Comparison of ENCODE assay signal across 9 mouse cellular contexts in genomic region chr14:31134015-31135000, GRCm38 (mm10). TPM values are rescaled to one million over a fixed set of nuclear protein-coding genes. Genes with fewer than 3 reads are reported as not detected.
DNase-seq lines count a peak whose midpoint lies in the region; ATAC-seq lines count a peak whose summit lies in the region.
"Had no signal": no experiment of that assay in that cellular context is flagged by ENCODE, and none has a peak within 500 bp of the region (broad histone marks: within the 10 kb centered on the region; RNA-seq: fewer than 3 reads in every experiment).

No protein-coding gene starts in this region.

- H3K9me3 ChIP-seq in hindbrain, embryonic 14.5 days (ENCODE audit: control insufficient read depth, low read length): no peaks in the 10 kb centered on the region
- no peaks in the 10 kb centered on the region for H3K9me3 ChIP-seq in hindbrain, embryonic 12.5 days (replicated peaks)
- no peaks in the 10 kb centered on the region for H3K9me3 ChIP-seq in midbrain, embryonic 10.5 days (replicated peaks)
- no peaks in the 10 kb centered on the region for H3K9me3 ChIP-seq in midbrain, embryonic 11.5 days (ENCODE audit: control insufficient read depth, low read length)
- no peaks in the 10 kb centered on the region for H3K9me3 ChIP-seq in forebrain, embryonic 11.5 days (ENCODE audit: control insufficient read depth, low read length)
- no peaks in the 10 kb centered on the region for H3K9me3 ChIP-seq in midbrain, embryonic 16.5 days (replicated peaks; ENCODE audit: control insufficient read depth, low read length, poor library complexity, severe bottlenecking)
- H3K9me3 ChIP-seq: midbrain, embryonic 12.5 days had no signal

- no peaks in the 10 kb centered on the region for H3K27me3 ChIP-seq in hindbrain, embryonic 14.5 days (ENCODE audit: control insufficient read depth, insufficient read depth, low read length)
- no peaks in the 10 kb centered on the region for H3K27me3 ChIP-seq in hindbrain, embryonic 12.5 days
- no peaks in the 10 kb centered on the region for H3K27me3 ChIP-seq in midbrain, embryonic 10.5 days (ENCODE audit: low read depth, poor library complexity, severe bottlenecking)
- H3K27me3 ChIP-seq in midbrain, embryonic 11.5 days (ENCODE audit: control insufficient read depth, insufficient read depth, low read length): no peaks in the 10 kb centered on the region
- no peaks in the 10 kb centered on the region for H3K27me3 ChIP-seq in forebrain, embryonic 11.5 days (ENCODE audit: control insufficient read depth, insufficient read depth, low read length)
- H3K27me3 ChIP-seq in midbrain, embryonic 16.5 days (ENCODE audit: control insufficient read depth, insufficient read depth, low read depth, low read length): no peaks in the 10 kb centered on the region
- H3K27me3 ChIP-seq: midbrain, embryonic 12.5 days had no signal

- WGBS in hindbrain, embryonic 14.5 days: 81% methylated on average over 25 of the region's 25 CpGs
- 93% methylated on average over 25 of the region's 25 CpGs for WGBS in hindbrain, embryonic 12.5 days
- WGBS in midbrain, embryonic 10.5 days: 91% methylated on average over 25 of the region's 25 CpGs
- WGBS in midbrain, embryonic 11.5 days: 95% methylated on average over 25 of the region's 25 CpGs
- 92% methylated on average over 25 of the region's 25 CpGs for WGBS in forebrain, embryonic 11.5 days
- WGBS in midbrain, embryonic 16.5 days: 83% methylated on average over 25 of the region's 25 CpGs

- H3K27ac ChIP-seq in hindbrain, embryonic 14.5 days: no peak overlapping the region
- no peak overlapping the region for H3K27ac ChIP-seq in hindbrain, embryonic 12.5 days
- H3K27ac ChIP-seq in midbrain, embryonic 10.5 days (replicated peaks): 0 out of 2 replicates have a peak overlapping the region, but pooled peaks have one; percentile 18
- no peak overlapping the region for H3K27ac ChIP-seq in midbrain, embryonic 11.5 days (ENCODE audit: low read depth, low read length)
- H3K27ac ChIP-seq in forebrain, embryonic 11.5 days (ENCODE audit: low read depth, low read length): no peak overlapping the region
- peak overlapping the region; percentile 17 for H3K27ac ChIP-seq in midbrain, embryonic 16.5 days (ENCODE audit: low read length)

- DNase-seq in hindbrain, embryonic 14.5 days (ENCODE audit: low spot score): peak; percentile 29
- no peak for DNase-seq in midbrain, embryonic 10.5 days (ENCODE audit: low spot score)
- no peak for DNase-seq in midbrain, embryonic 11.5 days (ENCODE audit: low spot score, missing footprints)
- peak; percentile 47 for DNase-seq in forebrain, embryonic 11.5 days (ENCODE audit: low spot score)
- DNase-seq in adrenal gland, postnatal 4 days (ENCODE audit: low spot score in 2 of 2): no peak

- H3K9ac ChIP-seq in hindbrain, embryonic 14.5 days: no peak overlapping the region
- no peak overlapping the region for H3K9ac ChIP-seq in hindbrain, embryonic 12.5 days
- no peak overlapping the region for H3K9ac ChIP-seq in midbrain, embryonic 11.5 days (ENCODE audit: low read length)
- H3K9ac ChIP-seq in forebrain, embryonic 11.5 days (ENCODE audit: low read length): no peak overlapping the region
- H3K9ac ChIP-seq in midbrain, embryonic 16.5 days (ENCODE audit: low read depth, low read length): no peak overlapping the region

- H3K4me3 ChIP-seq in hindbrain, embryonic 14.5 days (replicated peaks; ENCODE audit: low read length): no peak overlapping the region
- H3K4me3 ChIP-seq in hindbrain, embryonic 12.5 days: no peak overlapping the region
- no peak overlapping the region for H3K4me3 ChIP-seq in midbrain, embryonic 10.5 days
- H3K4me3 ChIP-seq in midbrain, embryonic 11.5 days (ENCODE audit: low read depth, low read length): no peak overlapping the region
- no peak overlapping the region for H3K4me3 ChIP-seq in forebrain, embryonic 11.5 days (ENCODE audit: low read depth, low read length)
- no peak overlapping the region for H3K4me3 ChIP-seq in midbrain, embryonic 16.5 days (ENCODE audit: low read depth, low read length)

- H3K4me2 ChIP-seq in hindbrain, embryonic 14.5 days (replicated peaks): no peak overlapping the region
- no peak overlapping the region for H3K4me2 ChIP-seq in hindbrain, embryonic 12.5 days (replicated peaks)
- no peak overlapping the region for H3K4me2 ChIP-seq in midbrain, embryonic 11.5 days
- no peak overlapping the region for H3K4me2 ChIP-seq in forebrain, embryonic 11.5 days (ENCODE audit: low read depth, low read length, severe bottlenecking)
- H3K4me2 ChIP-seq in midbrain, embryonic 16.5 days (ENCODE audit: low read length): no peak overlapping the region

- no peak for ATAC-seq in hindbrain, embryonic 14.5 days (ENCODE audit: low FRiP score)
- no peak for ATAC-seq in hindbrain, embryonic 12.5 days (ENCODE audit: low FRiP score)
- no peak for ATAC-seq in midbrain, embryonic 11.5 days (ENCODE audit: low FRiP score)
- no peak for ATAC-seq in forebrain, embryonic 11.5 days (replicated peaks; ENCODE audit: low FRiP score)
- no peak for ATAC-seq in midbrain, embryonic 16.5 days

- peaks cover 30% of the 10 kb centered on the region for H3K4me1 ChIP-seq in hindbrain, embryonic 14.5 days (replicated peaks; ENCODE audit: control insufficient read depth, insufficient read depth, low read length)
- H3K4me1 ChIP-seq in hindbrain, embryonic 12.5 days: peaks cover 38% of the 10 kb centered on the region
- peaks cover 44% of the 10 kb centered on the region for H3K4me1 ChIP-seq in midbrain, embryonic 10.5 days
- H3K4me1 ChIP-seq in midbrain, embryonic 11.5 days (ENCODE audit: control insufficient read depth, insufficient read depth, low read length): peaks cover 23% of the 10 kb centered on the region
- H3K4me1 ChIP-seq in forebrain, embryonic 11.5 days (replicated peaks; ENCODE audit: control insufficient read depth, insufficient read depth, low read length): peaks cover 21% of the 10 kb centered on the region
- peaks cover 30% of the 10 kb centered on the region for H3K4me1 ChIP-seq in midbrain, embryonic 16.5 days (ENCODE audit: control insufficient read depth, insufficient read depth, low read length)

- peaks cover 46% of the 10 kb centered on the region for H3K36me3 ChIP-seq in hindbrain, embryonic 14.5 days (replicated peaks; ENCODE audit: control insufficient read depth, insufficient read depth)
- peaks cover 49% of the 10 kb centered on the region for H3K36me3 ChIP-seq in hindbrain, embryonic 12.5 days
- H3K36me3 ChIP-seq in midbrain, embryonic 10.5 days: peaks cover 69% of the 10 kb centered on the region
- H3K36me3 ChIP-seq in midbrain, embryonic 11.5 days (ENCODE audit: control insufficient read depth, insufficient read depth, low read length): peaks cover 36% of the 10 kb centered on the region
- H3K36me3 ChIP-seq in forebrain, embryonic 11.5 days (ENCODE audit: control insufficient read depth, insufficient read depth, low read length): peaks cover 29% of the 10 kb centered on the region
- H3K36me3 ChIP-seq in midbrain, embryonic 16.5 days (ENCODE audit: control insufficient read depth, insufficient read depth, low read length): peaks cover 21% of the 10 kb centered on the region

RNA-seq across cellular contexts. Expression of gene Nt5dc2, which starts 3.5 kb away (rescaled TPM):
- polyA plus RNA-seq in hindbrain, embryonic 14.5 days (2014; fragmentation: Nextera tagmentation; extraction: Ambion mirVana): 260 and 277 TPM in 2 replicates
- 401 and 429 TPM in 2 replicates for polyA plus RNA-seq in hindbrain, embryonic 12.5 days (2016; fragmentation: Nextera tagmentation; extraction: Ambion mirVana)
- 543 and 572 TPM in 2 replicates for polyA plus RNA-seq in midbrain, embryonic 10.5 days (2016; fragmentation: Nextera tagmentation; extraction: Ambion mirVana)
- 457 and 520 TPM in 2 replicates for polyA plus RNA-seq in midbrain, embryonic 11.5 days (2014; fragmentation: Nextera tagmentation; extraction: Ambion mirVana)
- 565 and 637 TPM in 2 replicates for polyA plus RNA-seq in forebrain, embryonic 11.5 days (2014; fragmentation: Nextera tagmentation; extraction: Ambion mirVana)
- 170 and 199 TPM in 2 replicates for polyA plus RNA-seq in midbrain, embryonic 16.5 days (2015; fragmentation: Nextera tagmentation; extraction: Ambion mirVana)
- total RNA-seq in adrenal gland, postnatal 4 days (2021): 10 to 100 TPM; 82.1 to 84.4 TPM

RNA-seq across cellular contexts. Expression of gene Smim4, which starts 5.6 kb away (rescaled TPM):
- polyA plus RNA-seq in hindbrain, embryonic 14.5 days (2014; fragmentation: Nextera tagmentation; extraction: Ambion mirVana): 55.5 and 77.7 TPM in 2 replicates
- 54.3 and 63.9 TPM in 2 replicates for polyA plus RNA-seq in hindbrain, embryonic 12.5 days (2016; fragmentation: Nextera tagmentation; extraction: Ambion mirVana)
- polyA plus RNA-seq in midbrain, embryonic 10.5 days (2016; fragmentation: Nextera tagmentation; extraction: Ambion mirVana): 63.1 and 64.3 TPM in 2 replicates
- polyA plus RNA-seq in midbrain, embryonic 11.5 days (2014; fragmentation: Nextera tagmentation; extraction: Ambion mirVana): 54.7 and 56.2 TPM in 2 replicates
- 50.9 and 52.7 TPM in 2 replicates for polyA plus RNA-seq in forebrain, embryonic 11.5 days (2014; fragmentation: Nextera tagmentation; extraction: Ambion mirVana)
- polyA plus RNA-seq in midbrain, embryonic 16.5 days (2015; fragmentation: Nextera tagmentation; extraction: Ambion mirVana): 38.4 and 57.0 TPM in 2 replicates
- total RNA-seq in adrenal gland, postnatal 4 days (2021): 10 to 100 TPM; 62.0 to 76.4 TPM

RNA-seq across cellular contexts. Expression of gene Stab1, which starts 34.1 kb away (rescaled TPM):
- 17.9 and 27.6 TPM in 2 replicates for polyA plus RNA-seq in hindbrain, embryonic 14.5 days (2014; fragmentation: Nextera tagmentation; extraction: Ambion mirVana)
- polyA plus RNA-seq in hindbrain, embryonic 12.5 days (2016; fragmentation: Nextera tagmentation; extraction: Ambion mirVana): 29.7 and 33.9 TPM in 2 replicates
- 18.0 and 23.7 TPM in 2 replicates for polyA plus RNA-seq in midbrain, embryonic 10.5 days (2016; fragmentation: Nextera tagmentation; extraction: Ambion mirVana)
- 28.6 and 28.7 TPM in 2 replicates for polyA plus RNA-seq in midbrain, embryonic 11.5 days (2014; fragmentation: Nextera tagmentation; extraction: Ambion mirVana)
- 21.8 and 27.1 TPM in 2 replicates for polyA plus RNA-seq in forebrain, embryonic 11.5 days (2014; fragmentation: Nextera tagmentation; extraction: Ambion mirVana)
- polyA plus RNA-seq in midbrain, embryonic 16.5 days (2015; fragmentation: Nextera tagmentation; extraction: Ambion mirVana): 11.2 and 15.4 TPM in 2 replicates
- 100 to 1,000 TPM in 1 of 2 experiments, 10 to 100 TPM in 1; 94.1 to 101 TPM for total RNA-seq in adrenal gland, postnatal 4 days (2021)
- total RNA-seq: hematopoietic stem cell, adult 5-6 weeks had no signal

Comparison
In these comparisons a context has a peak if more than half of its experiments do, and no peak if none do; other contexts are left out.
1. H3K27ac ChIP-seq: peak in midbrain, embryonic 10.5 days (single experiment) and midbrain, embryonic 16.5 days (single experiment); none in hindbrain, embryonic 14.5 days (single experiment), hindbrain, embryonic 12.5 days (single experiment), midbrain, embryonic 11.5 days (single experiment) and forebrain, embryonic 11.5 days (single experiment).
2. DNase-seq: peak in hindbrain, embryonic 14.5 days (single experiment) and forebrain, embryonic 11.5 days (single experiment); none in midbrain, embryonic 10.5 days (single experiment), midbrain, embryonic 11.5 days (single experiment) and adrenal gland, postnatal 4 days (0 of 2).